Mouse (Mus musculus) ES-Bruce4 (cell line): Measurements from ENCODE around the gene Pamr1.

Experiments
- CTCF ChIP-seq: IDR thresholded peaks from one replicate; pipeline ENCODE4 v1.8.1; 2011; ENCODE audit warnings: low read depth, low read length
- POLR2A ChIP-seq: IDR thresholded peaks from one replicate; pipeline ENCODE4 v1.8.1; 2011; ENCODE audit warnings: low read length; ENCODE audit not compliant: insufficient read depth

- no peak for TF ChIP-seq CTCF
- no peak for TF ChIP-seq POLR2A
Measured at GRCm38 (mm10) chr2:102685371-102686107, 135.7 kb downstream of the Pamr1 start.
